Mouse (Mus musculus) MEL (cell line): Measurements from ENCODE around the gene Ggta1. TPM values are rescaled to one million over a fixed set of nuclear protein-coding genes. Genes with fewer than 3 reads are reported as not detected.

Experiments used
- DNase-seq: peaks from one replicate; pipeline ENCODE4 v3.0.0; 2011; ENCODE audit warnings: low read depth, low spot score
- H3K27ac ChIP-seq: 2 replicates; pipeline ENCODE4 v1.5.1; 2012; ENCODE audit warnings: low read depth, mild to moderate bottlenecking, control low read depth, low read length, moderate library complexity; ENCODE audit not compliant: control insufficient read depth
- H3K27me3 ChIP-seq, 2 experiments: fragments of 150-350 bp in 1 of 2; sonication (generic) in 1 of 2; 2 replicates each; pipeline ENCODE4 v1.6.1; 2012; ENCODE audit warnings: low read length in 2 of 2, mild to moderate bottlenecking in 2 of 2, improper control_type of control experiment in 1 of 2, moderate library complexity in 1 of 2; ENCODE audit not compliant: insufficient read depth in 2 of 2, control insufficient read depth in 1 of 2
- H3K36me3 ChIP-seq, 2 experiments: 2 replicates each; pipeline ENCODE4 v1.6.1; 2012 to 2014; ENCODE audit warnings: low read length in 2 of 2, improper control_type of control experiment in 1 of 2, inconsistent platforms in 1 of 2, mild to moderate bottlenecking in 1 of 2; ENCODE audit not compliant: insufficient read depth in 2 of 2, control insufficient read depth in 1 of 2
- H3K4me1 ChIP-seq, 2 experiments: fragments of 150-350 bp in 1 of 2; sonication (generic) in 1 of 2; 2 replicates each; pipeline ENCODE4 v1.6.1; 2012; ENCODE audit warnings: low read length in 2 of 2, improper control_type of control experiment in 1 of 2, mild to moderate bottlenecking in 1 of 2; ENCODE audit not compliant: insufficient read depth in 2 of 2, control insufficient read depth in 1 of 2
- H3K4me3 ChIP-seq, 2 experiments: fragments of 150-350 bp in 1 of 2; sonication (generic) in 1 of 2; 2 replicates each; pipeline ENCODE4 v1.5.1; 2012; ENCODE audit warnings: low read depth in 2 of 2, low read length in 2 of 2, mild to moderate bottlenecking in 2 of 2, moderate library complexity in 2 of 2, control low read depth in 1 of 2, improper control_type of control experiment in 1 of 2; ENCODE audit not compliant: control insufficient read depth in 1 of 2, insufficient read depth in 1 of 2
- H3K79me2 ChIP-seq: 2 replicates; pipeline ENCODE4 v1.6.1; 2012; ENCODE audit warnings: mild to moderate bottlenecking, low read length, moderate library complexity; ENCODE audit not compliant: control insufficient read depth, poor library complexity, insufficient read depth
- H3K9ac ChIP-seq: 2 replicates; pipeline ENCODE4 v1.6.1; 2012; ENCODE audit warnings: low read depth, mild to moderate bottlenecking, control low read depth, low read length, moderate library complexity; ENCODE audit not compliant: control insufficient read depth, poor library complexity, severe bottlenecking
- H3K9me3 ChIP-seq: fragments of 150-350 bp; sonication (generic); replicated peaks from 2 replicates; pipeline ENCODE4 v1.6.1; 2012; ENCODE audit warnings: mild to moderate bottlenecking, low read length, improper control_type of control experiment, moderate library complexity; ENCODE audit not compliant: insufficient read depth
- BHLHE40 ChIP-seq: IDR thresholded peaks from 2 replicates; pipeline ENCODE4 v1.6.1; 2012; ENCODE audit warnings: low read depth, mild to moderate bottlenecking, inconsistent platforms, low read length, improper control_type of control experiment, borderline replicate concordance
- CHD1 ChIP-seq: IDR thresholded peaks from 2 replicates; pipeline ENCODE4 v1.6.1; 2012; ENCODE audit warnings: low read depth, mild to moderate bottlenecking, inconsistent platforms, low read length, improper control_type of control experiment
- CHD2 ChIP-seq: IDR thresholded peaks from 2 replicates; pipeline ENCODE4 v1.6.1; 2011; ENCODE audit warnings: low read length, improper control_type of control experiment
- ELF1 ChIP-seq: IDR thresholded peaks from 2 replicates; pipeline ENCODE4 v1.6.1; 2014; ENCODE audit warnings: low read depth, mild to moderate bottlenecking, inconsistent platforms, low read length, improper control_type of control experiment, moderate library complexity
- GABPA ChIP-seq: IDR thresholded peaks from 2 replicates; pipeline ENCODE4 v1.6.1; 2012; ENCODE audit warnings: low read depth, mild to moderate bottlenecking, inconsistent platforms, low read length, improper control_type of control experiment, moderate library complexity
- GATA1 ChIP-seq: IDR thresholded peaks from 2 replicates; pipeline ENCODE4 v1.6.1; 2011; ENCODE audit warnings: low read depth, low read length, improper control_type of control experiment
- HCFC1 ChIP-seq: IDR thresholded peaks from 2 replicates; pipeline ENCODE4 v1.6.1; 2012; ENCODE audit warnings: low read depth, mild to moderate bottlenecking, inconsistent platforms, low read length, improper control_type of control experiment, moderate library complexity
- JUND ChIP-seq: IDR thresholded peaks from 2 replicates; pipeline ENCODE4 v1.6.1; 2011; ENCODE audit warnings: low read depth, mild to moderate bottlenecking, improper control_type of control experiment, low read length
- MAFK ChIP-seq: IDR thresholded peaks from 2 replicates; pipeline ENCODE4 v1.6.1; 2011; ENCODE audit warnings: low read depth, mild to moderate bottlenecking, low read length, improper control_type of control experiment, borderline replicate concordance
- MAX ChIP-seq: IDR thresholded peaks from 2 replicates; pipeline ENCODE4 v1.6.1; 2011; ENCODE audit warnings: low read length, improper control_type of control experiment
- MYC ChIP-seq: IDR thresholded peaks from 2 replicates; pipeline ENCODE4 v1.6.1; 2011; ENCODE audit warnings: low read depth, mild to moderate bottlenecking, low read length, improper control_type of control experiment, moderate library complexity
- NRF1 ChIP-seq: IDR thresholded peaks from 2 replicates; pipeline ENCODE4 v1.6.1; 2014; ENCODE audit warnings: low read depth, mild to moderate bottlenecking, inconsistent platforms, low read length, improper control_type of control experiment, moderate library complexity; ENCODE audit not compliant: poor library complexity, insufficient read depth, severe bottlenecking
- POLR2AphosphoS5 ChIP-seq: IDR thresholded peaks from 2 replicates; pipeline ENCODE4 v1.6.1; 2012; ENCODE audit warnings: low read depth, borderline replicate concordance, mild to moderate bottlenecking, inconsistent platforms, low read length, moderate library complexity, mixed read lengths
- SIN3A ChIP-seq: IDR thresholded peaks from 2 replicates; pipeline ENCODE4 v1.6.1; 2012; ENCODE audit warnings: low read length, improper control_type of control experiment, inconsistent platforms
- SMC3 ChIP-seq: IDR thresholded peaks from 2 replicates; pipeline ENCODE4 v1.6.1; 2011; ENCODE audit warnings: low read depth, low read length, improper control_type of control experiment
- TAL1 ChIP-seq: IDR thresholded peaks from 2 replicates; pipeline ENCODE4 v1.6.1; 2012; ENCODE audit warnings: mild to moderate bottlenecking, inconsistent platforms, low read length, moderate library complexity, mixed read lengths
- TBP ChIP-seq: IDR thresholded peaks from 2 replicates; pipeline ENCODE4 v1.8.0; 2011; ENCODE audit warnings: low read depth, low read length, improper control_type of control experiment
- USF1 ChIP-seq: IDR thresholded peaks from 2 replicates; pipeline ENCODE4 v1.6.1; 2014; ENCODE audit warnings: low read depth, mild to moderate bottlenecking, inconsistent platforms, low read length, improper control_type of control experiment, moderate library complexity
- USF2 ChIP-seq, 2 experiments: IDR thresholded peaks; 2 replicates each; pipeline ENCODE4 v1.6.1; 2011 to 2012; ENCODE audit warnings: improper control_type of control experiment in 2 of 2, low read length in 2 of 2, borderline replicate concordance in 1 of 2, inconsistent platforms in 1 of 2, low read depth in 1 of 2, mild to moderate bottlenecking in 1 of 2; ENCODE audit not compliant: insufficient read depth in 1 of 2
- ZKSCAN1 ChIP-seq: IDR thresholded peaks from 2 replicates; pipeline ENCODE4 v1.6.1; 2012; ENCODE audit warnings: low read depth, mild to moderate bottlenecking, inconsistent platforms, low read length, improper control_type of control experiment, moderate library complexity
- ZNF384 ChIP-seq: IDR thresholded peaks from 2 replicates; pipeline ENCODE4 v1.6.1; 2012; ENCODE audit warnings: low read depth, mild to moderate bottlenecking, inconsistent platforms, low read length, improper control_type of control experiment
- polyA plus RNA-seq, 2 experiments: library from polyadenylated mRNA; stranded (reverse) in 1 of 2; unstranded in 1 of 2; fragments of >175 nt in 1 of 2; fragments of >200 nt in 1 of 2; gene quantifications; 2 replicates each; pipeline versions ENCODE4 v1.2.1 to v1.2.4; 2012; ENCODE audit warnings: low replicate concordance in 2 of 2, low read depth in 1 of 2; ENCODE audit not compliant: insufficient read length in 2 of 2, insufficient read depth in 1 of 2, missing spikeins in 1 of 2
- total RNA-seq: library from RNA; depleted of rRNA; stranded (reverse); fragments of 300-350 nt; gene quantifications from 2 replicates; pipeline ENCODE4 v1.2.3, GENCODE M21; 2012

Ggta1 gene
- total and polyA plus RNA-seq, 3 experiments: 29.2 to 30.7 TPM; not detected in 1

- Histone ChIP-seq H3K9me3 (no peaks in the 10 kb centered on the region), H3K9ac (no peak overlapping the region), H3K79me2 (no peaks in the 10 kb centered on the region), H3K4me1 (no peaks in the 10 kb centered on the region), H3K4me3 (no peak overlapping the region), H3K27ac (no peak overlapping the region), H3K36me3 (no peaks in the 10 kb centered on the region), H3K27me3 (no peaks in the 10 kb centered on the region)
- DNase-seq: no peak
- TF ChIP-seq MAFK (no peak), USF2 (IDR thresholded peaks at IDR 0.05; ENCODE audit: borderline replicate concordance in 1 of 2, insufficient read depth in 1 of 2, low read depth in 1 of 2, low read length in 2 of 2) (no peak), GATA1 (no peak), BHLHE40 (no peak), NRF1 (no peak), CHD2 (no peak), TBP (no peak), ELF1 (no peak), TAL1 (no peak), POLR2AphosphoS5 (no peak)
Measured at GRCm38 (mm10) chr2:35432472-35432871, 30.6 kb downstream of the Ggta1 start.

GRCm38 (mm10) chr2:35432011-35432410, 31.0 kb downstream of the Ggta1 start:
- no peak for DNase-seq
- H3K27me3 ChIP-seq: no peaks in the 10 kb centered on the region
- H3K79me2 ChIP-seq: no peaks in the 10 kb centered on the region
- no peaks in the 10 kb centered on the region for H3K9me3 ChIP-seq
- H3K27ac ChIP-seq: no peak overlapping the region
- H3K9ac ChIP-seq: no peak overlapping the region
- H3K4me3 ChIP-seq: no peak overlapping the region
- no peaks in the 10 kb centered on the region for H3K4me1 ChIP-seq
- H3K36me3 ChIP-seq: no peaks in the 10 kb centered on the region
- TF ChIP-seq CHD1: no peak
- TF ChIP-seq GABPA: no peak
- no peak for TF ChIP-seq HCFC1
- TF ChIP-seq SIN3A: no peak
- no peak for TF ChIP-seq USF1
- no peak for TF ChIP-seq JUND
- no peak for TF ChIP-seq ZNF384
- TF ChIP-seq GATA1: no peak
- TF ChIP-seq MYC: no peak
- no peak for TF ChIP-seq ELF1
- TF ChIP-seq ZKSCAN1: no peak
- no peak for TF ChIP-seq MAFK
- no peak for TF ChIP-seq SMC3
- TF ChIP-seq MAX: no peak
